Mouse (Mus musculus) layer of hippocampus, adult 9-11 months (tissue): ENCODE data around the gene Mfap3l.
"Not testable (repeated sequence)": the region's sequence is repeated elsewhere in the genome, so short reads cannot be mapped to it uniquely, and the experiment has no call there.

ENCODE experiments used
- DNase-seq: peaks from one replicate; pipeline ENCODE4 v3.0.0; 2022

The Mfap3l gene

GRCm38 (mm10) chr8:60632250-60632932 is at the start of gene Mfap3l:
Gene Mfap3l, plus strand, starts transcription at chr8:60632827.
- DNase-seq: peak; percentile 96

DNA sequence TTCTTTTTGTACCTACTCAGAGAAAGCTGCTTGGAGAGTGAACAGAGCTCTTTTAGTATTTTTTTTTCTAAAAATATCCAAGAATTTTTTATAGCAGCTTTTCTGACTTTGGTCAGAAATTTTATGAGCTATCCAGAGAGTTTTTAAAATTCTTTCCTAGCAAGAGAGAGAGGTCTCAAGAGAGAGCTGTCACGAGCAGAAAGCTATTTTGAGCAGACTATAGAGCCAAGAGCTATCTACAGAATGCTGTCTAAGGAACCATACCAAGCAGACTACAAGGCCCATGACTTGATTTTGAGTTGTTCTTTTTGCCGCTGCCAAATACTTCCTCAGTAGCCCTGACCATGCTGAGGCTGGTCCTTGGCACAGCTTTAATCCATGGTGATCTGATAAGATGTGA is 49.3 kb upstream of the Mfap3l start:
- no peak for DNase-seq

DNA sequence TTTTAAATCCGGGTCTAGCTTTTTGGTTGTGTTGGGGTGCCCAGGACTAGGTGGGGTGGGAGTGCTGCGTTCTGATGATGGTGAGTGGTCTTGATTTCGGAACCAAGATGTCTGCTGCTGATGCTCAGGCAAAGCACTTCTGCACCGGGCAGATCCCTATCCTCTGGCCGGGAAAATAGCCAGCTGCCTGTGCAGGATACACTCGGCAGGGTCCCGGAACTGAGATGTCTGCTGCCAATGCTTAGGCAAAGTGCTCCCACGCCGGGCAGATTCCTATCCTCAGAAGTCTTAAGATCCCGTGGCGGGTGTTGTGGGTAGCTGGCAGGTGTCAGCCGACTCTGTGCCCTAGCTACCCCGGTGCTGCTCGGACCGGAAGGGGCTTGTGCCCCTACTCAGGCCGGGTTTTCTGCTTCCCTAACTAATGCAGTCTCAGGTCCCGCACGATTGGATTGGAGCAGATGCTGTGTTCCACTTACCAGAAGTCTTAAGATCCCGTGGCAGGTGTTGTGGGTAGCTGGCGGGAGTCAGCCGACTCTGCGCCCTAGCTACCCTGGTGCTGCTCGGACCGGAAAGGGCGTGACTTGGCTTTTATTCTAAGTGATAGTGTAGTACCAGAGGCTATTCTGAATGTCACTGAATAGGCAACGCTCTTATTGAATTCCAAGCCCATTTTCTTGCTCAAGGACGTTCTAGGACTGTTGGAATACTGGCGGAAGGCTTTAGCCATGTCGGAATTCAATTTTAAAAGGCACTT is 41.1 kb upstream of the Mfap3l start:
- DNase-seq: not testable (repeated sequence)

DNA sequence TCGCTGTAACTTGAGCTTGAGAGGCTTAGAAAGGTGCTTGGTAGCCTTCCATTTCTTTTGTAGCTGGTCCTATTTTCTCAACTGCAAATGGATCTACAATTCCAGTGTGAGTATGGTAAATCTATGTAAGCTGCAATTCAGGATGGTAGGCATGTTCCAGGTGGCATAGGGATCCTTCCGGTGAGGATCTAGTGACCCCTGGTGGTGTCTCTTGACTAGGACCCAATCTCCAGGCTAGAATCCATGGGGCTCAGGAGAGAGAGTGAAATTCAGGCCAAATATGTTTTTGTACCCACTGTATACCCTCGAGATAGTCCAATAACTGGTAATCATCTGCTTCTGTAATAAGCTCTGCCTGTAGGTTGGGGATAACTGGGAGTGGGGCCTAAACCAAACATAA is 37.9 kb upstream of the Mfap3l start:
- peak; percentile 13 for DNase-seq

- no peak for DNase-seq
Measured at GRCm38 (mm10) chr8:60611580-60612111, 21.0 kb upstream of the Mfap3l start.

- no peak for DNase-seq
Measured at GRCm38 (mm10) chr8:60616928-60617327, 15.7 kb upstream of the Mfap3l start.

- no peak for DNase-seq
Measured at GRCm38 (mm10) chr8:60621561-60621960, 11.1 kb upstream of the Mfap3l start.

GRCm38 (mm10) chr8:60622056-60622455 is 10.6 kb upstream of the Mfap3l start:
- no peak for DNase-seq

DNA sequence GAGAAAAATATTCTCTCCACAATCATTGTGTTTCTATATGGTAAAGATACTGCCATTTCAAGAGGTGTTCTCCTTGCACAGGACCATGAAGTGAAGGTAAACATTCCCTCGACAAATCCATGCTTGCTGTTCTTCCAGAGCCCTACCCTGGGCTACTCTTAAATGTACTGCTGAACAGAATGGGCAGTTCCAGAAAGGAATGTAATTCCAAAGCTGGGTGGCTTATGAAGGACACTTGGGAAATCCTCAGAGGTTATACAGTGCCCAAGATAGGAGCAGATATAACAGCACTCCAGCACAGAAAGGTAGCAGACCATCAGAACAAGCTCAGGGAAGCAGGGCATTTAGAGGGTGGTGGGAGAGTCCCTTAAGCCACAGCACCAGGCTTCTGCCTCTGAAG is 9.2 kb upstream of the Mfap3l start:
- DNase-seq: no peak

GRCm38 (mm10) chr8:60624722-60625121 is 7.9 kb upstream of the Mfap3l start:
- DNase-seq: no peak

DNA sequence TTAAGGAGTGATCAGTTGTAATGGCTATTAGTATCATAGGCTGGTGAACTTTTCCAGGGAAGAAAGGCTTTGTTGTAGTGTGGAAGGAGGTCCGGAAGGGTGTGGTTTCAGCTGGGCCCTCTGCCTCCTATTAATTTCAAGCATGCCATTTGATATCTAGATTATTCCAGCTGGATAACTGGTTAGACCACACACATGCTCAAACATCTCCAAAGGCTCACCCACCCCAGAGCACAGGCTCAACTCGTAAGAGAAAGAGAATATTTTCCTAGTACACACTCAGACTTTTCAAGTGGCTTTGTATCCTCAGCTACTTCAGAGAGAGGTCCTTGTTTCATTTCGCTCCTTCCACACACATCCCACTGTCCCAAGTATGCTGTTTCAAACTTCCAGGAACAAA is 4.7 kb upstream of the Mfap3l start:
- no peak for DNase-seq

DNA sequence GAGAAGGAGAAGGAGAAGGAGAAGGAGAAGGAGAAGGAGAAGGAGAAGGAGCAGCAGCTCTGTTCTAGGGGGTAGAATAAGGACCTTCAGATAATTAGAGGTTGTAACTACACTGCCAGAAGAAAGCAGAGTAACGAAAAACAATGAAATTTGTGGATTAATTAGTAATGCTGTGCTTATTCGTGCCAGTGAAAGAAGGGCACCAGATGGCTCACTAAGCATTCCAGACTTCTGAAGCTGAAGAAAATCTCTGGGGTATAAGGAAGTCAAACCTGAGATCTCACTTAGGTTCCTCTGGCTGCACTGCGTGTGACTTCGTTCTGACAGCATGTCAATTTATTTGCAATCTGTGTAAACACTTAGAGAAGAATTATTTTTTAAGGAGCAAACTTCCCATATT is 3.6 kb upstream of the Mfap3l start:
- no peak for DNase-seq

DNA sequence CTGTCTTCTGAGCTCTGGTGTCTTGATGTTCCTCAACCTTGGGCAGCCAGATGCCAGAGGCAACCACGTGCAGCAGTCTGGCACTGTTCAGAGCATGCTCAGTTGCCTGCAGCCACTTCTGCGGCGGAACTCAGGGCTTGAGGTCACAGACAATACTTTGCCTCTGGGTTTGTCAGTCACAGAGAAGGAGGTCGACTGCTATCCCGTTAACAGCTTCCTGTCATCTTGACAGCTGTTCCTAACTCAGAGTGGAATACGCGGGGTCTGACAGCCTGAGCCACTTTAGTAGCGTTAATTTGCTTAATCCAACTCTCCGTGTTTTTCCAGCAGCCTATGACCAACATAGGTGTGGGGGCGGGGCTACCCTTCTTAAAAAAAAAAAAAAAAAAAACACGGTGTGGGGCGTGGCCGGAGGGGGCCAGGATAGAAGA is 1.1 kb upstream of the Mfap3l start:
- peak; percentile 86 for DNase-seq

- no peak for DNase-seq
Measured at GRCm38 (mm10) chr8:60632933-60633655, 467 bp downstream of the Mfap3l start.

GRCm38 (mm10) chr8:60634921-60635320 is 2.3 kb downstream of the Mfap3l start:
- DNase-seq: no peak

GRCm38 (mm10) chr8:60635846-60636245 is 3.2 kb downstream of the Mfap3l start:
- no peak for DNase-seq

DNA sequence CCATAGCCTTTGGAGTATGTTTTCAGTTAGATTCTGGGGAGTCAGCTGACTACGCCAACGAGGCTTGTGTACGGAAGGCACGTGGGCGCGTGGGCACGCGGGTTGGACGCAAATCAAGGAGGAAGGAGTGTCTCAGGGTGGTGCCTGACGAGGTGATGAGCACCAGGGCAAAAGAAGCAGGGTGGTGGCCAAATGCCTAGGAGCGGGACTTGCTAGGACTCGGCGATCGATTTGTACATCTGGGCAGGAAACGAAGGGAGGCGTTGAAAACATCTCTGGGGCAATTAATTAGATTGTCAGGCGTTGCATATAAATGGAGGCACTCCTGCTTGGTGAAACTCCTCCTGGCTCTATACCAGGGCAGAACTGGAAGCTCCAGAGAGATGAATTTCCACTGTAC is 7.4 kb downstream of the Mfap3l start:
- no peak for DNase-seq

DNA sequence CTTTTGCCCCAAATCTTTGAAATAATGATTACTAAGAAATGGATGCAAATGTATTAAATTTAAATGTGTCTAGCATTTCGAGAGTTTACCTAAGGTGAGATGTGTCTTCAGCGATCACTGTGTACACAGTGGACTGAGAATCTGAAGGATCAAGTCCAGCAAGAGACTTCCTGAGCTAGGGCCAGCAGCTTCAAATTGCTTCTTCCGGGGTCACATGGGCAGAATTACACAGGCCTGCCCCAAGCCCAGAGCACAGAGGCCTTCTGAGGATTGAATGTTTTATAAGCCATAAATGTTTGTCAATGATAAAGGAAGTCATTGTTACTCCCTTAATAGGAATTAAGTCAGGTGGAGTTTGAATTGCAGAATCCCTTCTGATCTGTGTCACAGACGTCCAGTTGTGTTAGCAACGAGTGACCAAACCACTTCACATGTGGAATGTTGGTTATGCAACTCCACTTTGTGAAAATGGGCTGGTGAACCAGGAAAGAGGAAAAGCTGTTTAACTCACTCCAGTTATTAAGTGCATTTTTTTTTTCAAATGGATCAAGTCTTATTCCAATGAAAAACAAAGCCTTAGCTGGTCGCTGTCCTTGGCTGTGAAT is 10.9 kb downstream of the Mfap3l start:
- DNase-seq: no peak

- no peak for DNase-seq
Measured at GRCm38 (mm10) chr8:60645164-60645563, 12.5 kb downstream of the Mfap3l start.

DNA sequence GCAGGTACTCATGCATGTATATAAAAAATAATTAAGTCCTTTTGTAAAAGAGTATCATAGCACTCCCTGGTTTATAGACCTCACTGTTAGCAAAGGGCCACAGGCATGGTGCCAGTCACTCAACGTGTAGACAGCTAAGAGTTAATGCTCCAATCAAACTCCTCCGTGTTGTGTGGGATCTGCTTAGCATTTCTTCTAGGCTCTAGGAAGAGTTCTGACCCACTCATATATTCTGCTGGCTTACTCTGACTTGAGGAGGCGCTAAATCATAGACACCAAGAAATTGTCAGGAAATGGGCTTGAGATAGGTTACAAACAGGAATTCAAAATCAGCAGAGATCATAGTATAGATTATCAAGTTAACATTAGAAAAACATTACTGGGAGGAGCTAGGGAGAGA is 13.3 kb downstream of the Mfap3l start:
- DNase-seq: no peak

GRCm38 (mm10) chr8:60647291-60647690 is 14.7 kb downstream of the Mfap3l start:
- DNase-seq: no peak

- DNase-seq: no peak
Measured at GRCm38 (mm10) chr8:60649081-60649480, 16.5 kb downstream of the Mfap3l start.

DNA sequence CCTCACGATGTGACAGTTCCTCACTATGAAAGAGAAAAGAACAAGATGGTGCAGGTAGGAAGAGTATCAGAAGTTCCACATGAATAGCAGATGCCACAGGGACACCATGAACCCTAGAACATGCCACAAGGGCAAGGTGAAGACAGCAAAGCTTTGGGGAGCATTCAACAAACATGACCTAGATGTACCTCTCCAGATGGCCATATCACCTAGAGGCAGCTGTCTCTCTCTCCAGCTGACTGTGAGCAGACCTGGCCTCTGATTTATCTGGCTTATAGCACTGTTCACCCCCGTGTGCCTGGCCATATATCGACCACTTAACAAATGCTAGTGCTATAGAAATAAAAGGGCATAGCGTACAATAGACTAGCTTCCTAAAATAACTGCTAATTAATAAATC is 17.5 kb downstream of the Mfap3l start:
- DNase-seq: no peak
